Mouse (Mus musculus): Measurements from ENCODE around the gene Wrap53. TPM values are rescaled to one million over a fixed set of nuclear protein-coding genes. Genes with fewer than 3 reads are reported as not detected.
A peak's percentile ranks its signal among the peaks of the same experiment; 100 is the strongest.
"Not testable (repeated sequence)": the region's sequence is repeated elsewhere in the genome, so short reads cannot be mapped to it uniquely, and the experiment has no call there.

The Wrap53 gene
- polyA plus RNA-seq, 1 experiment, result 8.2 TPM

DNA sequence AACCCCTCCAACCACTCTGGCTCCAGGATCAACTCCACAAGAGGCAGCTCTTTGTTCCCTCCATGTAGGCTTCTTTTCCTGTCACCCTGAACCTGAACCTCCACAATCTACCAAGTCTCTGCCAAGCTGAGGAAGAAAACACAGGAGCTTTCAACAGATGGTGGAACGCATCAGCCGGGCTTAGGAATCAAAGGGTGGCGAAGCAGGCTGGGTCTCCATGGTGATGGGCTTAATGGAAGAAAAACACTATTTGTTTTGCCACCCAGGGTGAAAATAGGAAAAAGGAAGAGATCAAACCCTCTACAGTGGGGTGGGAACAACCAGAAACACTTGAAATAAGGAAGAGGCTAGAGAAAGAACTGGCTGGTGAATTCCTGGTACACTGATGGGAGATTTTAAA, 36.5 kb downstream of the Wrap53 start:
- H3K4me1 ChIP-seq (ENCODE audit: control insufficient read depth, insufficient read depth, low read length), result peaks cover 12% of the 10 kb centered on the region
- TF ChIP-seq POLR2A (IDR thresholded peaks at IDR 0.05; ENCODE audit: borderline replicate concordance, low read depth, low read length) (no peak), CTCF (IDR thresholded peaks at IDR 0.05; ENCODE audit: low read depth, low read length) (no peak)
- no peak overlapping the region for H3K4me3 ChIP-seq (ENCODE audit: insufficient read depth, low read length)
- H3K27ac ChIP-seq (ENCODE audit: insufficient read depth, low read depth, low read length), result no peak overlapping the region

- peaks cover 14% of the 10 kb centered on the region for H3K4me1 ChIP-seq (ENCODE audit: control insufficient read depth, insufficient read depth, low read length)
- H3K4me3 ChIP-seq (ENCODE audit: insufficient read depth, low read length); H3K27ac ChIP-seq (ENCODE audit: insufficient read depth, low read depth, low read length): not testable (repeated sequence)
Measured at GRCm38 (mm10) chr11:69541741-69542140, 38.3 kb downstream of the Wrap53 start.

GRCm38 (mm10) chr11:69540700-69541099, 39.4 kb downstream of the Wrap53 start:
- no peak overlapping the region for H3K27ac ChIP-seq (ENCODE audit: insufficient read depth, low read depth, low read length)
- TF ChIP-seq POLR2A (IDR thresholded peaks at IDR 0.05; ENCODE audit: borderline replicate concordance, low read depth, low read length) (no peak), CTCF (IDR thresholded peaks at IDR 0.05; ENCODE audit: low read depth, low read length) (no peak)
- no peak overlapping the region for H3K4me3 ChIP-seq (ENCODE audit: insufficient read depth, low read length)
- peaks cover 14% of the 10 kb centered on the region for H3K4me1 ChIP-seq (ENCODE audit: control insufficient read depth, insufficient read depth, low read length)

GRCm38 (mm10) chr11:69534990-69535389, 45.1 kb downstream of the Wrap53 start:
- Histone ChIP-seq H3K4me1 (ENCODE audit: control insufficient read depth, insufficient read depth, low read length) (peaks cover 14% of the 10 kb centered on the region), H3K4me3 (ENCODE audit: insufficient read depth, low read length) (no peak overlapping the region), H3K27ac (ENCODE audit: insufficient read depth, low read depth, low read length) (no peak overlapping the region)
- TF ChIP-seq CTCF (IDR thresholded peaks at IDR 0.05; ENCODE audit: low read depth, low read length) (no peak), POLR2A (IDR thresholded peaks at IDR 0.05; ENCODE audit: borderline replicate concordance, low read depth, low read length) (no peak)

DNA sequence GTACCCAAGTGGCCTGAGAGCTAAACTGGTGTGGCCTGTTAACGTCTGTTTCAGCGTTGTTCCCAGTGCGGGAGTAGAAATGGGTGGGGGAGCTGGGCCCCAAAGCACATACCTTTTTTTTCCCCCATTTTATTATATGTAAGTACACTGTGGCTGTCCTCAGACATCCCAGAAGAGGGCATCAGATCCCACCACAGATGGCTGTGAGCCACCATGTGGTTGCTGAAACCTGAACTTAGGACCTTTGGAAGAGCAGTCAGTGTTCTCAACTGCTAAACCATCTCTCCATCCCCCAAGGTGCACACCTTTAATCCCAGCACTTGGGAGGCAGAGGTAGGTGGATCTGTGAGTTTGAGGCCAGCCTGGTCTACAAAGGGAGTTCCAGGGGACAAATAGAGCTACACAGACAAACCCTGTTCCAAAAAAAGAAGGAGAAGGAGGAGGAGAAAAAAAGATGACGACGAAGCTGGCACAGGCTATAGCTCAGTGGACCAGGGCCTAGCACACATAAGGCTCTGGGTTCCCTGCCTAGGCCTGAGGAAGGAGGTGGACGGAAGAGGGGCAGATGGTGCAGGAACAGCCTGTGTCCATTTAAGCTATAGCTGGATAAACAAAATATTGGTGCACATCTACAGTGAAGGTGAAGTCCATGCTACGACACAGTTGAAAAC, 47.4 kb downstream of the Wrap53 start:
- no peaks in the 10 kb centered on the region for H3K4me1 ChIP-seq (ENCODE audit: control insufficient read depth, insufficient read depth, low read length)
- no peak overlapping the region for H3K27ac ChIP-seq (ENCODE audit: insufficient read depth, low read depth, low read length)
- TF ChIP-seq CTCF (IDR thresholded peaks at IDR 0.05; ENCODE audit: low read depth, low read length), result no peak
- TF ChIP-seq POLR2A (IDR thresholded peaks at IDR 0.05; ENCODE audit: borderline replicate concordance, low read depth, low read length), result no peak
- H3K4me3 ChIP-seq (ENCODE audit: insufficient read depth, low read length), result no peak overlapping the region

GRCm38 (mm10) chr11:69530755-69531154, 49.3 kb downstream of the Wrap53 start:
- not testable (repeated sequence) for H3K4me3 ChIP-seq (ENCODE audit: insufficient read depth, low read length); H3K4me1 ChIP-seq (ENCODE audit: control insufficient read depth, insufficient read depth, low read length); H3K27ac ChIP-seq (ENCODE audit: insufficient read depth, low read depth, low read length)
- 0 out of 2 replicates have a peak, but pooled peaks have one; percentile 10 for TF ChIP-seq CTCF (IDR thresholded peaks at IDR 0.05; ENCODE audit: low read depth, low read length)

DNA sequence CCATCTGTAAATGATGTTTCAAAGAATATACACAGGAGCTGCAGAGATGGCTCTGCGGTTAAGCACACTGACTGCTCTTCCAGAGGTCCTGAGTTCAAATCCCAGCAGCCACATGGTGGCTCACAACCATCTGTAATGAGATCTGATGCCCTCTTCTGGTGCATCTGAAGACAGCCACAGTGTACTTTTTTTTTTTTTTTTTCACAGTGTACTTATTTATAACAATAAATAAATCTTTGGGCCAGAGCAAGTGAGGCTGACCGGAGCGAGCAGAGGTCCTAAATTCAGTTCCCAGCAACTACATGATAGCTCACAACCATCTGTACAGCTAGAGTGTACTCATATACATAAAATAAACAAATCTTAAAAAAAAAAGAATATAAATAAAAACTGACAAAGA, 49.8 kb downstream of the Wrap53 start:
- not testable (repeated sequence) for H3K4me1 ChIP-seq (ENCODE audit: control insufficient read depth, insufficient read depth, low read length); H3K4me3 ChIP-seq (ENCODE audit: insufficient read depth, low read length); H3K27ac ChIP-seq (ENCODE audit: insufficient read depth, low read depth, low read length)

- no peak overlapping the region for H3K27ac ChIP-seq (ENCODE audit: insufficient read depth, low read depth, low read length)
- TF ChIP-seq CTCF (IDR thresholded peaks at IDR 0.05; ENCODE audit: low read depth, low read length) (no peak), POLR2A (IDR thresholded peaks at IDR 0.05; ENCODE audit: borderline replicate concordance, low read depth, low read length) (no peak)
- no peaks in the 10 kb centered on the region for H3K4me1 ChIP-seq (ENCODE audit: control insufficient read depth, insufficient read depth, low read length)
- no peak overlapping the region for H3K4me3 ChIP-seq (ENCODE audit: insufficient read depth, low read length)
Measured at GRCm38 (mm10) chr11:69528031-69528390, 52.0 kb downstream of the Wrap53 start.

DNA sequence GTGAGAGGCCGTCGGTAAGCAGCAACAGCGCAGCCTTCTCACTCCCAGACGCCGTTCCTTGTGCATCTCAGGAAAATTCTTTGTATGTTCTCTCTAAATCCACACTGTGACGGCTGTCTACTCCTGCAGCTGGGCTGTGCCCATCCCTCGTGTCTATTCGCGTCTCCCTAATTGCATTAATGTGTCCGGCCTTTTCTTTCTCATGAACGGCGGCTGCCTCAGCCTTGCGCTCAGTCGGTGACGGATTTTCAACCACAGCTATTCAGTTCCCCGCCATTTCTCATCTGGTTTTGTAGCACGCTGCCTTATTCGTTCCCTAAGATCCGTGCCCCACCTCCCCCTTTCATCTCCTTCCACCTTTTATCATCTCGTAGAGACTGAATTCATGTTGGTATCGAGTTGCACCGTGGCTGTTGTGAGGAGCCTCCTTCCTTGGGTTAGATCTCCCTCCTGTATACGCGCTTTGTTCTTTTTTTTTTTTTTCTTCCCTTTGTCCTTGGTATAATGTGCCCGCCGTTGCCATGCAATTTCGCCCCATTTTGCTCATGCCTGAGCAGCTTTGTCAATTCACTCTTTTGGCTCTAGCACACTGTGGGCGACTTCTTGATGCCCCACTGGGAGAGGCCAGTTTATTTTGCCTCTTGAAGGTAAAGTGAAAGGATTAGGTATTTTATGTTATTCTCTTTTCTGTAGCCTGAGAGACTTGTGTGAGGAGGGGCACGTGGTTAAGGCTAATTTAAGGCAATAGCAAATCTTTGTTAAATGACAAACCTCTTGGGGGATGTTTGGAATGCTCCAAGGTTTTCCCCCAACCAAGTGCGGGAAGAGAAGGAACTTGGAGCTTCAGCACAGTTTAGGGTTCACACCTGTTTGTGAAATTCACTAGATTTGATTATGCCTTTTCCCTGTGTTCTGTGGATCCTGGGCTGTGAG, 52.7 kb downstream of the Wrap53 start:
- Histone ChIP-seq H3K27ac (ENCODE audit: insufficient read depth, low read depth, low read length) (no peak overlapping the region), H3K4me1 (ENCODE audit: control insufficient read depth, insufficient read depth, low read length) (no peaks in the 10 kb centered on the region), H3K4me3 (ENCODE audit: insufficient read depth, low read length) (peak overlapping the region; percentile 5; the same call in 1 of the 2 replicates)
- TF ChIP-seq POLR2A (IDR thresholded peaks at IDR 0.05; ENCODE audit: borderline replicate concordance, low read depth, low read length) (no peak), CTCF (IDR thresholded peaks at IDR 0.05; ENCODE audit: low read depth, low read length) (no peak)

GRCm38 (mm10) chr11:69526631-69527030, 53.4 kb downstream of the Wrap53 start:
- Histone ChIP-seq H3K4me3 (ENCODE audit: insufficient read depth, low read length) (no peak overlapping the region), H3K27ac (ENCODE audit: insufficient read depth, low read depth, low read length) (no peak overlapping the region), H3K4me1 (ENCODE audit: control insufficient read depth, insufficient read depth, low read length) (no peaks in the 10 kb centered on the region)
- TF ChIP-seq POLR2A (IDR thresholded peaks at IDR 0.05; ENCODE audit: borderline replicate concordance, low read depth, low read length), result no peak
- TF ChIP-seq CTCF (IDR thresholded peaks at IDR 0.05; ENCODE audit: low read depth, low read length), result no peak
